Mouse (Mus musculus) lung, postnatal 0 days (tissue): Measurements from ENCODE around the gene Clec2d. TPM values are rescaled to one million over a fixed set of nuclear protein-coding genes. Genes with fewer than 3 reads are reported as not detected.
"Not testable (repeated sequence)": the region's sequence is repeated elsewhere in the genome, so short reads cannot be mapped to it uniquely, and the experiment has no call there.

Experiments used
- ATAC-seq: fragments of 200-750 bp; cut with Nextera tagmentation; 2 replicates; pipeline ENCODE4 v1.8.0; 2017; ENCODE audit warnings: moderate library complexity
- DNase-seq: peaks from one replicate; pipeline ENCODE4 v3.0.0-alpha.2; 2016; ENCODE audit warnings: low spot score
- H3K27ac ChIP-seq: fragments of 300-500 bp; sonication (generic); 2 replicates; pipeline ENCODE4 v1.5.1; 2014; ENCODE audit warnings: antibody characterized with exemption, mild to moderate bottlenecking, low read length, mixed read lengths
- H3K27me3 ChIP-seq: fragments of 300-500 bp; sonication (generic); replicated peaks from 2 replicates; pipeline ENCODE4 v1.6.1; 2014; ENCODE audit warnings: low read length, mixed read lengths; ENCODE audit not compliant: insufficient read depth
- H3K36me3 ChIP-seq: fragments of 300-500 bp; sonication (generic); 2 replicates; pipeline ENCODE4 v1.6.1; 2014; ENCODE audit warnings: low read length, mixed read lengths; ENCODE audit not compliant: insufficient read depth
- H3K4me1 ChIP-seq: fragments of 300-500 bp; sonication (generic); 2 replicates; pipeline ENCODE4 v1.6.1; 2014; ENCODE audit warnings: antibody characterized with exemption, low read depth, low read length, mixed read lengths; ENCODE audit not compliant: insufficient read depth
- H3K4me2 ChIP-seq: fragments of 300-500 bp; sonication (generic); replicated peaks from 2 replicates; pipeline ENCODE4 v1.6.1; 2014; ENCODE audit warnings: low read depth, mild to moderate bottlenecking, low read length, moderate library complexity, mixed read lengths
- H3K4me3 ChIP-seq: fragments of 300-500 bp; sonication (generic); 2 replicates; pipeline ENCODE4 v1.5.1; 2014; ENCODE audit warnings: low read depth, low read length
- H3K9ac ChIP-seq: fragments of 300-500 bp; sonication (generic); replicated peaks from 2 replicates; pipeline ENCODE4 v1.6.1; 2014; ENCODE audit warnings: low read depth, mild to moderate bottlenecking
- H3K9me3 ChIP-seq: fragments of 300-500 bp; sonication (generic); 2 replicates; pipeline ENCODE4 v1.6.1; 2016; ENCODE audit warnings: low read length, mixed read lengths
- CTCF ChIP-seq: IDR thresholded peaks from 2 replicates; pipeline ENCODE4 v1.5.1; 2016; ENCODE audit warnings: antibody characterized with exemption, mild to moderate bottlenecking
- EP300 ChIP-seq: IDR thresholded peaks from 2 replicates; pipeline ENCODE4 v1.6.1; 2016; ENCODE audit warnings: antibody characterized with exemption, mild to moderate bottlenecking, control low read depth
- WGBS: fragments of 180-500 bp; shearing (Covaris S2); extraction: QIAGEN DNeasy Blood & Tissue Kit; methylation state at CpG from one replicate; pipeline ENCODE4 v1.1.7; 2014; 5-methylcytosine and 5-hydroxymethylcytosine counted together
- polyA plus RNA-seq: library from polyadenylated mRNA; unstranded; fragments of >200 nt; fragmentation: Nextera tagmentation; extraction: Ambion mirVana; gene quantifications from 2 replicates; pipeline ENCODE4 v1.2.1, GENCODE M21; 2015

Gene Clec2d
- polyA plus RNA-seq, 1 experiment from 2014 or later = 5.1 TPM

DNA sequence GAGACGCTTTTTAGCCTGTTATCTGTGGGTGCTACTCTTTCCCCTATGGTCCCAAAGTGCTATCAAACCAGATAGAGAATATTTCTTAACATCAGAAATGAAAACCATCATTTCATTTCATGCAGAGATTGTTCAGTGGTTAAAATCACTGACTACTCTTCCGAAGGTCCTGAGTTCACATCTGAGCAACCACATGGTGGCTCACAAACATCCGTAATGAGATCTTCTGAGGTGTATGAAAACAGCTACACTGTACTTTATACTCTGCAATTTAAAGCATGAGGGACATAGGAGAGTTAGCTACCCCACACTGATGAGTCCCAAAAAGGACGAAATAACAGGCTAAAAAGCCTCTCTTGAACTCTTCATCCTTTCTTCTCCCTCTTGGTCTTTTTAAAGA lies 5.6 kb downstream of the Clec2d start:
- DNase-seq (no peak), ATAC-seq (no peak)
- no peak for TF ChIP-seq EP300
- no peak for TF ChIP-seq CTCF
- WGBS = 81% methylated on average over 4 of the region's 4 CpGs
- Histone ChIP-seq H3K36me3 (peaks cover 24% of the 10 kb centered on the region; the same call in 1 of the 2 replicates), H3K9ac (no peak overlapping the region), H3K4me1 (no peaks in the 10 kb centered on the region), H3K27ac (no peak overlapping the region), H3K9me3 (no peaks in the 10 kb centered on the region), H3K27me3 (no peaks in the 10 kb centered on the region), H3K4me3 (no peak overlapping the region), H3K4me2 (no peak overlapping the region)

DNA sequence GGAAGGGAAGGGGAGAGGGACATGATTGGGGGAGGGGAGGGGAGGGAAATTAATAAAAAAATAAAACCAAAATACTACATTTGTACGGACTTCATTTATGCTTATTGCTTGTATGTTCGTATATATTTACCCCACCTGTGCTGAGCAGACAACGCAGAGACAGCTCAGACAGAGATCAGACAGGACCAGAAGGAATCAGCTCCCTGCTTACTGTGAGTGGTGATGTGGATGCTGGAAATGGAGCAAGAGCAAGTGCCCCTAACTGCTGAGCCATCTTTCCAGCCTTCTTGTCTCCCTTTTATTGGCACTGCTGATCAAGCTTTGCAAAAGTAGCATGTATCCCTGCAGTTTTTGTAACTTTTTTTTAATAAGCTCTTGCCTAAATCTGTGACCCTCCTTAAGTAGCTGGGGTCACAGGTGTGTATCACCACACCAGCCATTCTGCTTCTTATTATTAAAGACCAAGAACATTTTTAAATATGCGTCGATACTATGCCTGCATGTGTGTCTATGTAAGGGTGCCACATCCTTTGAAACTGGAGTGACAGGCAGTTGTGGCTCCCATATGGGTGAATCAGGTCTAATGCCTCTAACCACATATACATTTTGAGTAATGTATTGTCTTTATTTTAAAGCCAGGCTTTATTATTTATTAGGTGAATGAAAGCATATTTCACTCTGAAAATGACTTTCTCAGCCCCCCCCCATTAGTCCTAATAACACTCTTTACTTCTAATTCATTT lies 6.2 kb downstream of the Clec2d start:
- WGBS = 92% methylated on average over 5 of the region's 5 CpGs
- no peak for TF ChIP-seq EP300
- TF ChIP-seq CTCF = no peak
- Histone ChIP-seq H3K27ac (no peak overlapping the region), H3K9ac (no peak overlapping the region), H3K9me3 (no peaks in the 10 kb centered on the region), H3K4me2 (no peak overlapping the region), H3K4me3 (no peak overlapping the region), H3K27me3 (no peaks in the 10 kb centered on the region), H3K4me1 (no peaks in the 10 kb centered on the region), H3K36me3 (peaks cover 24% of the 10 kb centered on the region; the same call in 1 of the 2 replicates)
- ATAC-seq (no peak), DNase-seq (no peak)

DNA sequence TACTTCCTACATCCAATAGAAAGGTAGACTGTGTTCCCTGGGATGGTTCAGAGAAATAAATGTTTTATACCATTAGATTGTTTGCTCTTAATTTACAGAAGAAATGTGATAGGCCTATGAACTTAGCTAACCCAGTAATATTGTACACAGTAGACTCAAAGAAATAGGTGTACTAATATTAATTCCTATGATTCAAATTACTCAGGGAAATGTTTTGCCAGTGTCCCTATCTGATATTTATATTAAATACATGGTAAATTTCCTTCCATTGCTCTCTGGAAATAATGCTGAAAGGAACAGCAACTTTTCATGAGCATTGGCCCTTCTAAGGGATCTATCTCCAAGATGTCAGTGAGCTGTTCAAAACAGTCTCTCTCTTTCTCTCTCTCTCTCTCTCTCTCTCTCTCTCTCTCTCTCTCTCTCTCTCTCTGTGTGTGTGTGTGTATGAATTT lies 6.8 kb downstream of the Clec2d start:
- ATAC-seq = no peak
- no peak for TF ChIP-seq CTCF
- Histone ChIP-seq H3K4me1 (no peaks in the 10 kb centered on the region), H3K27ac (no peak overlapping the region), H3K4me3 (no peak overlapping the region), H3K36me3 (peaks cover 24% of the 10 kb centered on the region; the same call in 1 of the 2 replicates), H3K27me3 (no peaks in the 10 kb centered on the region), H3K9ac (no peak overlapping the region), H3K9me3 (no peaks in the 10 kb centered on the region), H3K4me2 (no peak overlapping the region)
- no peak for DNase-seq

DNA sequence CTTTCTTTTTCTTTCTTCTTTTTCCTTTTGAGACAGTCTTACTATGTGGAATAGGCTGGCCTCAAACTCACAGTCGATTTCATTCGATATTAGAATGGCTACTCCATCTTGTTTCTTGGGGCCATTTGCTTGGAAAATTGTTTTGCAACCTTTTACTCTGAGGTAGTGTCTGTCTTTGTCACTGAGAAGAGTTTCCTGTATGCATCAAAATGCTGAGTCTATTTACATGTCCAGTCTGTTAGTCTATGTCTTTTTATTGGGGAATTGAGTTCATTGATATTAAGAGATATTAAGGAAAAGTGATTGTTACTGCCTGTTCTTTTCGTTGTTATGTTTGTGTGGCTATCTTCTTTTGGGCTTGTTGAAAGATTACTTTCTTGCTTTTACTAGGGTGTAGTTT lies 7.4 kb downstream of the Clec2d start:
- H3K9me3 ChIP-seq, H3K4me2 ChIP-seq, H3K9ac ChIP-seq, H3K4me3 ChIP-seq, H3K27me3 ChIP-seq, ATAC-seq, H3K27ac ChIP-seq, H3K4me1 ChIP-seq, DNase-seq: not testable (repeated sequence)
- H3K36me3 ChIP-seq = peaks cover 24% of the 10 kb centered on the region; the same call in 1 of the 2 replicates
- WGBS = 86% methylated on average over 3 of the region's 3 CpGs

DNA sequence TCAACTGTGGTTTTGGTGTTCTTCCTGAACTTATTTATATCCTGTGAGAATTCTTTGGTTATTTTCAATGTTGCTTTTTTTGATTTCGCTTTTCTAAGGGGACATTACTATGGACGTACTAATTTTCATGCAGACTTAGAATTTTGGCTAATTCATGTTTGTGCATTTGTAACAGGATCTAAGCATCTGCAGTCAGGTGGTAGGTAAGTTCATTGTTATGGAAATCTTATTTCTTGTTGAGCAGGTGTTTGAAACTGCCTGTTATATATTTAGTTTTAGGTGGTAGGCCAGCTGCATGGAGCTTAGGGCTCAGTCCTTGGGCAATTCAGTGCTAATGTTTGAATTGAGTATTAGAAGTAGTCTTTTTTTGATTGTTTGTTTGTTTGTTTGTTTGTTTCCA lies 13.0 kb downstream of the Clec2d start:
- TF ChIP-seq CTCF (no peak), EP300 (no peak)
- DNase-seq (no peak), ATAC-seq (no peak)
- H3K36me3 ChIP-seq = no peaks in the 10 kb centered on the region
- H3K27me3 ChIP-seq = no peaks in the 10 kb centered on the region
- H3K4me1 ChIP-seq = no peaks in the 10 kb centered on the region
- WGBS = 91% methylated on average over 2 of the region's 2 CpGs
- H3K9ac ChIP-seq = no peak overlapping the region
- H3K4me2 ChIP-seq = no peak overlapping the region
- H3K27ac ChIP-seq = no peak overlapping the region
- H3K4me3 ChIP-seq = no peak overlapping the region
- H3K9me3 ChIP-seq = no peaks in the 10 kb centered on the region

DNA sequence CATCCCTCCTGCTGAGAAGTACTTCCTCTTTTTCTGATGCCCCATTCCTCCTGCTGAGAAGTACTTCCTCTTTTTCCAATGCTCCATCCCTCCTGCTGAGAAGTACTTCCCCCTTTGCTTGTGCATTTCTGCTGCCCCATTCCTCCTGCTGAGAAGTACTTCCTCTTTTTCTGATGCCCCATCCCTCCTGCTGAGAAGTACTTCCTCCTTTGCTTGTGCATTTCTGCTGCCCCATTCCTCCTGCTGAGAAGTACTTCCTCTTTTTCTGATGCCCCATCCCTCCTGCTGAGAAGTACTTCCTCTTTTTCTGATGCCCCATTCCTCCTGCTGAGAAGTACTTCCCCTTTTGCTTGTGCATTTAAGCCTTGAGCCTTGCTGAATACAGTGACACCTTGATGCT lies 19.7 kb downstream of the Clec2d start:
- not testable (repeated sequence) for H3K27ac ChIP-seq, H3K27me3 ChIP-seq, H3K4me3 ChIP-seq, H3K4me1 ChIP-seq, H3K4me2 ChIP-seq, H3K36me3 ChIP-seq, ATAC-seq, H3K9me3 ChIP-seq, DNase-seq, H3K9ac ChIP-seq

DNA sequence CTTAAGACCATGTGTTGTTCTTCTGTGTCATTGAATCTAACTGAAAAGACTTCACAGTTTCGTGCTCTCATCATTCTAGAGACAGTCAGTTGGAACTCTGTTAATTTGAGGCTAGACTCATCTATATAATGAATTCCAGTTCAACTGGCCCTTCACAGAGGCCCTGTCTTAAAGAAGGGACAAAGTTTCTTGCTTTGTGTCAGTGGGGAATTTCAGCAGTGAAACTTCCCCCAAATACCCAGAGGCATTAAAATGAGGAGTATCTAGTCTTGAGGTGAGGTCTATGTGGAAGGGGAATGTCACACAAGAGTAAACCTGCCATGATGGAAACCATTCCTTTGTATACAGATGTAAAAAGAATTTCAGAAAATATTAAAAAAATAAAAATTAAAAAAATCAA lies 21.9 kb downstream of the Clec2d start:
- no peaks in the 10 kb centered on the region for H3K36me3 ChIP-seq
- no peaks in the 10 kb centered on the region for H3K9me3 ChIP-seq
- H3K27ac ChIP-seq = no peak overlapping the region
- WGBS = 88% methylated on average over 1 of the region's 1 CpGs
- TF ChIP-seq CTCF = no peak
- TF ChIP-seq EP300 = no peak
- H3K27me3 ChIP-seq = no peaks in the 10 kb centered on the region
- ATAC-seq (no peak), DNase-seq (no peak)
- H3K4me2 ChIP-seq = no peak overlapping the region
- no peak overlapping the region for H3K4me3 ChIP-seq
- no peak overlapping the region for H3K9ac ChIP-seq
- H3K4me1 ChIP-seq = no peaks in the 10 kb centered on the region
